Mouse (Mus musculus): ENCODE measurements around the gene S100a6.

Gene S100a6

GRCm38 (mm10) chr3:90612728-90613291 lies at the start of gene S100a6:
Gene S100a6, plus strand, starts transcription at chr3:90612882.
- DNase-seq (ENCODE audit: low spot score): peak; percentile 51

- DNase-seq (ENCODE audit: low spot score): no peak
Observed at GRCm38 (mm10) chr3:90574691-90575090, 38.0 kb upstream of the S100a6 start.

- DNase-seq (ENCODE audit: low spot score): no peak
Observed at GRCm38 (mm10) chr3:90575320-90575719, 37.4 kb upstream of the S100a6 start.

- no peak for DNase-seq (ENCODE audit: low spot score)
Observed at GRCm38 (mm10) chr3:90576351-90577001, 36.2 kb upstream of the S100a6 start.

- DNase-seq (ENCODE audit: low spot score): no peak
Observed at GRCm38 (mm10) chr3:90579433-90579832, 33.2 kb upstream of the S100a6 start.

GRCm38 (mm10) chr3:90581141-90581540 lies 31.5 kb upstream of the S100a6 start:
- no peak for DNase-seq (ENCODE audit: low spot score)

GRCm38 (mm10) chr3:90582156-90582555 lies 30.5 kb upstream of the S100a6 start:
- no peak for DNase-seq (ENCODE audit: low spot score)

GRCm38 (mm10) chr3:90582556-90582955 lies 30.1 kb upstream of the S100a6 start:
- no peak for DNase-seq (ENCODE audit: low spot score)

GRCm38 (mm10) chr3:90583893-90584292 lies 28.8 kb upstream of the S100a6 start:
- no peak for DNase-seq (ENCODE audit: low spot score)

- peak; percentile 61 for DNase-seq (ENCODE audit: low spot score)
Observed at GRCm38 (mm10) chr3:90585595-90585994, 27.1 kb upstream of the S100a6 start.

- DNase-seq (ENCODE audit: low spot score): no peak
Observed at GRCm38 (mm10) chr3:90586016-90586643, 26.6 kb upstream of the S100a6 start.

- no peak for DNase-seq (ENCODE audit: low spot score)
Observed at GRCm38 (mm10) chr3:90586906-90587305, 25.8 kb upstream of the S100a6 start.

- no peak for DNase-seq (ENCODE audit: low spot score)
Observed at GRCm38 (mm10) chr3:90587361-90588101, 25.2 kb upstream of the S100a6 start.

GRCm38 (mm10) chr3:90589390-90589789 lies 23.3 kb upstream of the S100a6 start:
- no peak for DNase-seq (ENCODE audit: low spot score)

GRCm38 (mm10) chr3:90589947-90590346 lies 22.7 kb upstream of the S100a6 start, which contains the start of gene S100a2:
Gene S100a2, plus strand, starts transcription at chr3:90590247.
- DNase-seq (ENCODE audit: low spot score): no peak

- no peak for DNase-seq (ENCODE audit: low spot score)
Observed at GRCm38 (mm10) chr3:90594466-90594865, 18.2 kb upstream of the S100a6 start.

GRCm38 (mm10) chr3:90595556-90595955 lies 17.1 kb upstream of the S100a6 start:
- DNase-seq (ENCODE audit: low spot score): no peak

- no peak for DNase-seq (ENCODE audit: low spot score)
Observed at GRCm38 (mm10) chr3:90596810-90597209, 15.9 kb upstream of the S100a6 start.

- DNase-seq (ENCODE audit: low spot score): no peak
Observed at GRCm38 (mm10) chr3:90597736-90598135, 14.9 kb upstream of the S100a6 start.

- no peak for DNase-seq (ENCODE audit: low spot score)
Observed at GRCm38 (mm10) chr3:90598212-90598611, 14.5 kb upstream of the S100a6 start.

GRCm38 (mm10) chr3:90599401-90599800 lies 13.3 kb upstream of the S100a6 start:
- DNase-seq (ENCODE audit: low spot score): no peak

- DNase-seq (ENCODE audit: low spot score): no peak
Observed at GRCm38 (mm10) chr3:90600036-90600435, 12.6 kb upstream of the S100a6 start.
